Mouse (Mus musculus) gastrocnemius, postnatal 25 days (tissue): ENCODE data around the gene Hoxc5. TPM values are rescaled to one million over a fixed set of nuclear protein-coding genes. Genes with fewer than 3 reads are reported as not detected.

Experiments used
- DNase-seq: peaks from one replicate; pipeline ENCODE4 v3.0.0; 2022
- total RNA-seq, 2 experiments: library from RNA; stranded (reverse); gene quantifications; 1 replicate in 1 of 2; 2 replicates in 1 of 2; pipeline ENCODE4 v1.2.3; 2021

The Hoxc5 gene
- total RNA-seq, 2 experiments from 2014 or later = 1.6 to 1.8 TPM

DNA sequence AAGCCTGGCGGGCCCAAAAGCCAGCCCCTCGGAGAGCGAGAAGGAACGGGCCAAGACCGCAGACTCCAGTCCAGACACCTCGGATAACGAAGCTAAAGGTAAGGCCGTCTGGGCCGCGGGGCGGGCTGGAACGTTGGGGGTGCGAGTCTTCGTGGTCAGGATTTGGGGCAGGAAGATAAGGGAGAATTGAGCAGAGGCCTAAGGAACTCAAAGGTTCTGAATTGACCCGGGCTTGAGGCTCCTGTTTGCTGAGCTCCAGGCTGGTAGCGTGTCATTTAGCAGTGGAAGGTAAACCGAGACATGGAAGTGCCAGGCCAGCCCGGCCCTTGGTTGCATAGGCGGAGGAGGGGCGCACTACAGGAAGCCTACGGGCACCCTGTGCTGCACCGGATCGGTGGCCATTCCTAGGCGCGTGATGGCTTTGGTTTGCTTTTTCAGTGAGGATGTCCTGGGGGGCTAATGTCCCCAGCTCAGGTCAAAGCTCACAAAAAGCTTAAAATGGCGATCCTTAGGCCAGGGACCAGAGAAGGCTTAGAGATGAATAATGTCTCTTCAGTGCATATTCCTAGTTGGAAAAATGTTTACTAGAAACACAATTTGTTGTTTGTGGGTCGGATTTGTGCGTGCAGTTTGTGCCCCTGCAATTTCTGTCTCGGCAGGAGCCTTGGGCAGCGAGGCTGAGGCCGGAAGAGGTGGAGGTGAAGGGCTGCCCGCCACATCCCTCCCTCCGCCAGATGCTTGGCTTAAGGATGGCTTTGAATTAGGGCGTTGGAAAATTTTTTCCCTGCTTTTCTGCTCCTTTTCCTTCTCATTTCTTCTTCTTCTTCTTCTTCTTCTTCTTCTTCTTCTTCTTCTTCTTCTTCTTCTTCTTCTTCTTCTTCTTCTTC lies 511 bp downstream of the Hoxc5 start:
- DNase-seq = no peak

- no peak for DNase-seq
Observed at GRCm38 (mm10) chr15:102969296-102969695, 2.1 kb downstream of the Hoxc5 start.

- no peak for DNase-seq
Observed at GRCm38 (mm10) chr15:102970740-102971139, 3.5 kb downstream of the Hoxc5 start.

DNA sequence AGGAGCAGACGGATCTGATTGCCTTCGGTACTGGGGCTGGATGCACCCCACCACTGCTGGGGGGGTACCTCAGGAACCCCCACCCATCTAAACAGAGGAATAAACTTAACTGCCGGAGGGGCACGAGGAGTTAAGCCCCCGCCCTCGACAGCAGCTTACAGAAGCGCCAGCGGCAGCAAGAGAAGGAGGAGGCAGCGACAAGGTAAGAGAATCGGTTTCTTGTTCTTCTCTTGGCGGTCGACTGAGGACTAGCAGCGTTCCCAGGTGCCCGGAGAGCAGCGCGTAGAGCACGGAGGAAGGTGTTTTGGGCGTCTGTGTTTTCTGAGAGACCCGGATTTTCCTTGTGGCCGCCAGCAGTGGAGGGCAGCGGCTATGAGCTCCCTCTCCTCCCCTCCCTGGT lies 5.0 kb downstream of the Hoxc5 start:
- peak; percentile 4 for DNase-seq

GRCm38 (mm10) chr15:102972753-102973152 lies 5.5 kb downstream of the Hoxc5 start:
- DNase-seq = peak; percentile 14

DNA sequence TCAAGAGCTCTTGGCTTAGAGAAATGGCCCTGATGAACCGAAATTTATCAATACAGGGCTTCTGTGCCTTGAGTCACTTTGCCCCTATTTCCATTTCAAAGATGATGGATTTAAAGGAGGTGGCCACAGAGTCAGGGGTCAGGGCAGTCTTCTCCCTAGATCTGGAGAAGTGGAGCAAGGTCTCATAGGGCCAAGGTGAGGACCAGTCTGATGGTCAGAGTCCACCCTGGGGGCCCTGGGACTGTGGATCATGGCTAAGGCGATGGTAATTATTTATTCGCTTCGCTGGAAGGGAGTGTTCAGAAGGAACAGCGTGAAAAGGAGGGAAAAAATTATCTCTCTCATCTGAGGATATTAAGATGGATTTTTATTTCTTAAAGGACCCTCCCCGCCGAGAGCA lies 7.8 kb downstream of the Hoxc5 start:
- DNase-seq = no peak

DNA sequence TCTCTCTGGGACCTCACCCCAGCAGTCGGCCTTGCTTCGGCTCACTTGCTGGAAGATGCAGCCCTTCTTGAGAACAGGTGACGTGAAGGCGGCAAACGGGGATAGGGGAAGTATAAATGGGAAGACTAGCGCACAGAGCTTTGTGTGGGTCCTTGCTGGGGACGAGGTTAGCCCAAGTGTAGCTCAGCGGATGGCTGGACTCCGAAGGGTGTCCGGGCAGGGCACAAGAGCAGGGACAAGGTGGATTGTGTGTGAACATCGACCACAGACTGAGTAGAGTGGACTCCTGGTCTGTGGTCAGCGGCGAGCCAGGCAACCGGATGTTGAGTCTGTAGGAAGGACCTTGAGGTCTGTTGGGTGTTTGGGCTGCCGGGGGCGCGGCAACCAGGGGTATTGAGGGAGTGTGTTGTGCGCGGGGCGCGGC lies 8.5 kb downstream of the Hoxc5 start:
- DNase-seq = no peak

DNA sequence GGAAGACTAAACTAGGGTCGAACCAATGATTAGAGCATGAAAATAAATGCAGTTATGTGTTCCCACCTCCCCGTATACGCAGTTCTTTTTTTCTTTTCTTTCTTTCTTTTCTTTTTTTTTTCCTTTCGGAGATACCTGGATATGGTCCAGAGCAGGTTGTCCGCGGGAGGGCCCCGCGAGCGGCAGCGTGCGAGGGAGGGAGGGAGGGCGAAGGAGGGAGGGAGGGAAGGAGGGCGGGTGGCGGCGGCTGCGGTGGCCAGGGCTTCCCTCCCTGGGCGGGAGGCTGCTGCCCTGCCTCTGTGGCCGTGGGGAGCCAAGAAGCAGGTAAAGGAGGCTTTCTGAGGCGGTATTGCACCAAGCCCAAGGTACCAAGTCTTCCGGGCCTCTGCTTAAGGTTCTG lies 8.9 kb downstream of the Hoxc5 start, which contains the start of gene Hoxc9:
Gene Hoxc9, plus strand, starts transcription at position 269 of the 400 bp plus-strand sequence.
- DNase-seq = peak; percentile 41

GRCm38 (mm10) chr15:102976631-102977422 lies 9.6 kb downstream of the Hoxc5 start:
- DNase-seq = peak; percentile 44

- no peak for DNase-seq
Observed at GRCm38 (mm10) chr15:102977423-102977974, 10.3 kb downstream of the Hoxc5 start.

GRCm38 (mm10) chr15:102978615-102979515 lies 11.6 kb downstream of the Hoxc5 start:
- DNase-seq = peak; percentile 4

DNA sequence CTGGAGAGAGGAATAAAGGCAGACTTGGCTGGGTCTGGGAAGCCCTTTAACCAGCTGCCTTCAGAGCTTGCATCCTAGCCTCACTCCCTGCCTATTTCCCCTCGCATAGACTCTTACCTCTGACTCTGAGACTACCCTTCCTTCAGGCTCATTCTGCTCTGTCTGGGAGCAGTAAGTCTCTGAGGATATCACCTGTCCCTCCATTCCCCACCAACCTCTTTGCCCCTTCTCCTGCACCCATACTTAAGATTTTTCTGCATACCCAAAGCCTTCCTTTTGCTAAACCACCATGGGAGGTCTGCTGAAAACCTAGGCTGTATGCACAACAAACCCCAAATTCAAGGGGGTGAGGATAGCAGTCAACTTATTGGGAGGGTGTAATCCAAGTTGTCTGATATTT lies 12.7 kb downstream of the Hoxc5 start:
- DNase-seq = no peak

DNA sequence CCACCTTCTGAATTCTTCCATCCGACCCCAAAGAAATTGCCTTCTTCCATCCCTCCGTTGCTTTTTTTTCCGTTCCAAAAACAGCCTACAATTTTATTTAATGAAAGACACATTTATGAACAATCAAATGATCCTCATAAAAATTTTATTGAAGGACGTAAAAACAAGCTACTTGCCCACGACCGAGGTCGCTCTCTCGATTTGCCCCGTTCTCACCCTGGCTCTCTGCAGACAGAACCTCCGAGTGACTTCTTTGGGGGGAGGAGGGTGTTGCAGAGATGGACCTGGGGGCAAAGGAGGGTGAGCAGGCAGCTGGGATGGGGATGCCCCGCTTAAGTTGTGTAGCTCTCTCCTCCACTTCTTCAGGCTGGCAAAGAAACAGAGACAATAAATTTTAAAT lies 13.1 kb downstream of the Hoxc5 start:
- DNase-seq = no peak

- no peak for DNase-seq
Observed at GRCm38 (mm10) chr15:102980912-102981311, 13.7 kb downstream of the Hoxc5 start.

GRCm38 (mm10) chr15:102981379-102982288 lies 14.4 kb downstream of the Hoxc5 start:
- peak; percentile 64 for DNase-seq

DNA sequence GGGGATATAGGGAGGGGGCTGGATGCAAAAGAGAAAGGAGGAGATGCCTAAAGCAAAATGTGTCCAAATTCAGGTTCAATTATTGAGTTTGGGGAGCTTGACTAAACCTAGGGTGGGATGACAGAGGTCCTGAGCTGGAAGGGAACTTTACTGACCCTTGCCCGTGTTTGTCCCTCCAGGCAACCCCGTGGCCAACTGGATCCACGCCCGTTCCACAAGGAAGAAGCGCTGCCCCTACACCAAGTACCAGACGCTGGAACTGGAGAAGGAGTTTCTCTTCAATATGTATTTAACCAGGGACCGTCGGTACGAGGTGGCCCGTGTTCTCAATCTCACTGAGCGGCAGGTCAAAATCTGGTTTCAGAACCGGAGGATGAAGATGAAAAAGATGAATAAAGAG lies 16.5 kb downstream of the Hoxc5 start:
- DNase-seq = no peak

DNA sequence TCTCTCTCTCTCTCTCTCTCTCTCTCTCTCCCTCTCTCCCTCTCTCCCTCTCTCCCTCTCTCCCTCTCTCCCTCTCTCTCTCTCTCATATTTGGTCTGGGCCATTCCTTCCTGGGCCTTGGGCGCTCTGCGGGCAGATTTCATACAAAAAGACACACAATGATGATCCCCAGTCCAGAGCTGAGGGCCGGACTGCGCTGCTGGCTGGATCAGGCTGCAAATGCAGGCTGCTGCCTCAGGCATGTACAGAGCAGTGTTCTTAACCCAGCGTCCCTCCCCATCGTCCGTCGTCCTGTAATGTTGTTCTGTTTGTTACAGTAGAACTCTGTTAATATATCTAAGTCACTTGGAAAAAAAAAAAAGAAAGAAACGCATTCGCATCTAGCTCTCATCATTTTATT lies 17.3 kb downstream of the Hoxc5 start:
- DNase-seq = no peak

- DNase-seq = no peak
Observed at GRCm38 (mm10) chr15:102984925-102985324, 17.7 kb downstream of the Hoxc5 start.

DNA sequence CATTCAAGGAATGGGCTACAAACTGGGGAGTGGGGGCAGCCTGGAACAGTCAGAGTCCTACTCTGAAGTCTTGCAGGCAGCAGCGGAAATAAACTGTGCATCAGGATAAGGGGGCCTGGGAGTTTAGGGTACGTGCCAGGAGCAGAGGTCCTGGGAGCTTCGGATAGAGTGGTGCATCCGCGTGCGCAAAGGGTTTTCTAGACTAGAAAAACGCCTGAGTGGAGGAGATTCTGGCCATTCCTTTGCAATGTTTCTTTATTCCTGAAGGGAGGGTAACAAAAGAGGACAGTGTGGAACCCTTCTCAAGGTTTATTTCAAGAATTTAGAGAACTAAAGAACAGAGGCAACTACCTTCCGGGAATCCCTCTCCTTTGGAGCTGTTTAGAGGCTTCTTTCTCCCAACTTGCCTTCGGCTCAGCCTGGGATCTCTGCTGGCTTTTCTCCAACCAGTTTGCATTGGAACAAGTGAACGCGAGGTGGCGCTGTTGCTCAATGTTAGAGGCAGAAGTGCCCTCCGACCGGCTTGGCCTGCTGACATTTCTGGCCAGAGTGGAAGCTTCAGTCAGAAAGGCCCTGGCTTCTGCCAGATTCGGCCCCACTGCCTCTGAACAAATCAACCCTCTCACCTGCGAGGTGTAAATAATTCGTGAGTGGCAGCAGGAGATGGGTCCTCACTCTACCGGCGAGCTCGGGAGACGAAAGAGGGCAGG lies 20.0 kb downstream of the Hoxc5 start:
- DNase-seq = peak; percentile 86

DNA sequence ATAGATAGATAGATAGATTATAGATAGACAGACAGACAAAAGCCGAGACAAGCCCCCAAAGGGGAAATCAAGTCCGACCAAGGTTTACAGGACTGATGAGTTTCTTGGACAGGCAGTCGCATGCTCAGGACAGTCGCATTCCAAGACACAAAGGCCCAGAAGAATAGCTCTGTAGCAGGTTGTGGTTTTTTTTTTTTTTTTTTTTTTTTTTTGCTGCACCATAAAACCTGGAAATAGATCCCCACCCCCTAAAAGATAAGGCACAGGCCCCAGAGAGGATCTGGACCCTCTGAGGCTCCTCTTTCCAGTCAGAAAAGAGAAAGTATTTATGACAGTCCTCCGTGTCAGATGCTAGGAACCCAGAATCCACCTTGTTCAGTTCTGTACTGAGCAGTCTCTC lies 20.8 kb downstream of the Hoxc5 start:
- DNase-seq = no peak
